Mouse (Mus musculus): ENCODE results near the gene Hpd. TPM values are rescaled to one million over a fixed set of nuclear protein-coding genes. Genes with fewer than 3 reads are reported as not detected.

The Hpd gene
- polyA plus RNA-seq, 1 experiment from 2014 or later: 4.1 TPM

DNA sequence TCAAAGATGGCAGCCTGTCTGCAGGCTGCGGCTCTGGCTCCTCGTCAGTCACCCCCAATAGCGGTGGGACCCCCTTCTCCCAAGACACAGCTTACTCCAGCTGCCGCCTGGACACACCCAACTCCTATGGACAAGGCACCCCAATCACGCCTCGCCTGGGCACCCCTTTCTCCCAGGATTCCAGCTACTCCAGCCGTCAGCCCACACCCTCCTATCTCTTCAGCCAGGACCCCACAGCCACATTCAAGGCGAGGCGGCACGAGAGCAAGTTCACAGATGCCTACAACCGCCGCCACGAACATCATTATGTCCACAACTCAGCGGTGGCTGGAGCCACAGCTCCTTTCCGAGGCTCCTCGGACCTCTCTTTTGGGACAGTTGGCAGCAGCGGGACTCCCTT lies 35.0 kb downstream of the Hpd start:
- H3K4me1 ChIP-seq (ENCODE audit: control insufficient read depth, insufficient read depth, low read length): peaks cover 54% of the 10 kb centered on the region
- no peak for ATAC-seq (ENCODE audit: insufficient read depth, low FRiP score)
- WGBS: 78% methylated on average over 17 of the region's 17 CpGs

GRCm38 (mm10) chr5:123146357-123146756 lies 36.2 kb downstream of the Hpd start:
- Histone ChIP-seq H3K4me3 (replicated peaks; ENCODE audit: low read length) (no peak overlapping the region), H3K4me1 (ENCODE audit: control insufficient read depth, insufficient read depth, low read length) (peaks cover 54% of the 10 kb centered on the region), H3K9me3 (replicated peaks; ENCODE audit: control insufficient read depth, low read length) (no peaks in the 10 kb centered on the region), H3K36me3 (ENCODE audit: control insufficient read depth, insufficient read depth, low read length) (peaks cover 23% of the 10 kb centered on the region), H3K4me2 (ENCODE audit: low read depth, low read length) (no peak overlapping the region), H3K27me3 (ENCODE audit: control insufficient read depth, insufficient read depth, low read length) (no peaks in the 10 kb centered on the region), H3K27ac (ENCODE audit: low read length) (no peak overlapping the region), H3K9ac (ENCODE audit: low read length) (no peak overlapping the region)
- no peak for ATAC-seq (ENCODE audit: insufficient read depth, low FRiP score)
- 84% methylated on average over 11 of the region's 11 CpGs for WGBS

More for the DNA sequence above, 35.0 kb downstream of the Hpd start:
- Histone ChIP-seq H3K4me2 (ENCODE audit: low read depth, low read length) (no peak overlapping the region), H3K36me3 (ENCODE audit: control insufficient read depth, insufficient read depth, low read length) (peaks cover 26% of the 10 kb centered on the region), H3K9me3 (replicated peaks; ENCODE audit: control insufficient read depth, low read length) (no peaks in the 10 kb centered on the region), H3K4me3 (replicated peaks; ENCODE audit: low read length) (no peak overlapping the region), H3K27me3 (ENCODE audit: control insufficient read depth, insufficient read depth, low read length) (no peaks in the 10 kb centered on the region), H3K9ac (ENCODE audit: low read length) (no peak overlapping the region), H3K27ac (ENCODE audit: low read length) (no peak overlapping the region)

GRCm38 (mm10) chr5:123144746-123145590 lies 37.6 kb downstream of the Hpd start:
- H3K9me3 ChIP-seq (replicated peaks; ENCODE audit: control insufficient read depth, low read length): no peaks in the 10 kb centered on the region
- peak overlapping the region; percentile 100 for H3K9ac ChIP-seq (ENCODE audit: low read length)
- WGBS: 32% methylated on average over 20 of the region's 20 CpGs
- H3K4me2 ChIP-seq (ENCODE audit: low read depth, low read length): peak overlapping the region; percentile 97
- peaks cover 41% of the 10 kb centered on the region for H3K4me1 ChIP-seq (ENCODE audit: control insufficient read depth, insufficient read depth, low read length)
- H3K36me3 ChIP-seq (ENCODE audit: control insufficient read depth, insufficient read depth, low read length): peaks cover 23% of the 10 kb centered on the region
- peak overlapping the region; percentile 98; the same call in 1 of the 2 replicates for H3K27ac ChIP-seq (ENCODE audit: low read length)
- H3K4me3 ChIP-seq (replicated peaks; ENCODE audit: low read length): peak overlapping the region; percentile 90
- ATAC-seq (ENCODE audit: insufficient read depth, low FRiP score): no peak
- no peaks in the 10 kb centered on the region for H3K27me3 ChIP-seq (ENCODE audit: control insufficient read depth, insufficient read depth, low read length)

GRCm38 (mm10) chr5:123143971-123144745 lies 38.4 kb downstream of the Hpd start:
- Histone ChIP-seq H3K9ac (ENCODE audit: low read length) (peak overlapping the region; percentile 100), H3K4me2 (ENCODE audit: low read depth, low read length) (peak overlapping the region; percentile 97), H3K36me3 (ENCODE audit: control insufficient read depth, insufficient read depth, low read length) (peaks cover 23% of the 10 kb centered on the region), H3K9me3 (replicated peaks; ENCODE audit: control insufficient read depth, low read length) (no peaks in the 10 kb centered on the region), H3K27ac (ENCODE audit: low read length) (peak overlapping the region; percentile 98), H3K4me3 (replicated peaks; ENCODE audit: low read length) (peak overlapping the region; percentile 90), H3K27me3 (ENCODE audit: control insufficient read depth, insufficient read depth, low read length) (no peaks in the 10 kb centered on the region), H3K4me1 (ENCODE audit: control insufficient read depth, insufficient read depth, low read length) (peaks cover 34% of the 10 kb centered on the region)
- no peak for ATAC-seq (ENCODE audit: insufficient read depth, low FRiP score)
- WGBS: 4% methylated on average over 17 of the region's 17 CpGs

DNA sequence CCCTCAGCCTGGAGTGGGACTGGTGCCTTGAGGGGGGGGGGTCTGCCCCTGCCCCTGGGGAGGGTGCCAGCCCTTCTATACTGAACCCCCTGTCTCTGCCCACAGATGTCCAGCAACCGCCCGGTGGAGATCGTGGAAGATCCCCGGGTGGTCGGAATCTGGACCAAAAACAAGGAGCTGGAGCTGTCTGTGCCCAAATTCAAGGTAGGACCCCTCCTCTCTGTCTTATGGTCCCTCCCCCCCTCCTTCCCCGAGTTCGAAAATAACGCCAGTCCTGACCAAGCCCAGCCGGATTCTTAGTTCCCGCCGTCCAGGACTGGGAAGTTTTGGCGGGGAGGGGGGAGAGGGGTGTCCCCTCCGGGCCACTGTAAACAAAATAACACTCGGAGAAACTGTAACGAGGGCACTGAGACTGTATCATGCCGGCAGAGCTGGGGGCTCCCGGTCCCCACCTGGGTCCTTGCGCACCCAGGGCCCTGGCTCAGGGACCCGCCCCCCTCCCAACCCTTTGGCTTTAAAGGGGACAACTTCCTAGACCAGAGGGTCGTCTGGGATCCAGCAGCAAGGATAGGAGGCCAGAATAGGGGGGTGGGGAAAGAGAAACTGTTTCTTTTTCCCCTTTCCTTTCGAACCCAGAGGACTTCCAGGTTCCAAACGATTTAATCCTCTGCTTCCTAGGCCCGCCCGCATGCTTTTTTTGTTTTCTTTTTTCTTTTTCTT lies 39.1 kb downstream of the Hpd start:
- WGBS: under 1% methylated on average over 24 of the region's 24 CpGs
- peak overlapping the region; percentile 90 for H3K4me3 ChIP-seq (replicated peaks; ENCODE audit: low read length)
- H3K9ac ChIP-seq (ENCODE audit: low read length): peak overlapping the region; percentile 100
- peak overlapping the region; percentile 97 for H3K4me2 ChIP-seq (ENCODE audit: low read depth, low read length)
- no peaks in the 10 kb centered on the region for H3K27me3 ChIP-seq (ENCODE audit: control insufficient read depth, insufficient read depth, low read length)
- no peak for ATAC-seq (ENCODE audit: insufficient read depth, low FRiP score)
- H3K9me3 ChIP-seq (replicated peaks; ENCODE audit: control insufficient read depth, low read length): no peaks in the 10 kb centered on the region
- peaks cover 18% of the 10 kb centered on the region; the same call in 1 of the 2 replicates for H3K36me3 ChIP-seq (ENCODE audit: control insufficient read depth, insufficient read depth, low read length)
- peaks cover 26% of the 10 kb centered on the region for H3K4me1 ChIP-seq (ENCODE audit: control insufficient read depth, insufficient read depth, low read length)
- H3K27ac ChIP-seq (ENCODE audit: low read length): peak overlapping the region; percentile 98

- Histone ChIP-seq H3K4me2 (ENCODE audit: low read depth, low read length) (peak within 1 kb of the TSS; percentile 97), H3K4me3 (replicated peaks; ENCODE audit: low read length) (peak within 1 kb of the TSS; percentile 90), H3K4me1 (ENCODE audit: control insufficient read depth, insufficient read depth, low read length) (peaks cover 26% of the 10 kb centered on the region), H3K9ac (ENCODE audit: low read length) (peak within 1 kb of the TSS; percentile 100), H3K27ac (ENCODE audit: low read length) (peak within 1 kb of the TSS; percentile 98), H3K9me3 (replicated peaks; ENCODE audit: control insufficient read depth, low read length) (no peaks in the 10 kb centered on the region), H3K27me3 (ENCODE audit: control insufficient read depth, insufficient read depth, low read length) (no peaks in the 10 kb centered on the region), H3K36me3 (ENCODE audit: control insufficient read depth, insufficient read depth, low read length) (peaks cover 10% of the 10 kb centered on the region; the same call in 1 of the 2 replicates)
- ATAC-seq (ENCODE audit: insufficient read depth, low FRiP score): no peak; the same call in 1 of the 2 replicates
- under 1% methylated on average over 66 of the region's 103 CpGs for WGBS
Observed at GRCm38 (mm10) chr5:123142161-123143157, 40.1 kb downstream of the Hpd start, which contains the start of gene Setd1b. Gene Setd1b (plus strand): TSS chr5:123142193.

GRCm38 (mm10) chr5:123141555-123142160 lies 40.9 kb downstream of the Hpd start:
- H3K4me3 ChIP-seq (replicated peaks; ENCODE audit: low read length): peak overlapping the region; percentile 90
- under 1% methylated on average over 38 of the region's 38 CpGs for WGBS
- ATAC-seq (ENCODE audit: insufficient read depth, low FRiP score): no peak
- H3K4me1 ChIP-seq (ENCODE audit: control insufficient read depth, insufficient read depth, low read length): peaks cover 34% of the 10 kb centered on the region
- H3K36me3 ChIP-seq (ENCODE audit: control insufficient read depth, insufficient read depth, low read length): peaks cover 5% of the 10 kb centered on the region; the same call in 1 of the 2 replicates
- peak overlapping the region; percentile 100 for H3K9ac ChIP-seq (ENCODE audit: low read length)
- H3K4me2 ChIP-seq (ENCODE audit: low read depth, low read length): peak overlapping the region; percentile 97
- no peaks in the 10 kb centered on the region for H3K9me3 ChIP-seq (replicated peaks; ENCODE audit: control insufficient read depth, low read length)
- no peaks in the 10 kb centered on the region for H3K27me3 ChIP-seq (ENCODE audit: control insufficient read depth, insufficient read depth, low read length)
- H3K27ac ChIP-seq (ENCODE audit: low read length): peak overlapping the region; percentile 98
